Mouse (Mus musculus) inflammation-experienced regulatory T-cells, adult 6 months (primary cell): ENCODE measurements around the gene Gm5640. TPM values are rescaled to one million over a fixed set of nuclear protein-coding genes. Genes with fewer than 3 reads are reported as not detected.
"Not testable (repeated sequence)": the region's sequence is repeated elsewhere in the genome, so short reads cannot be mapped to it uniquely, and the experiment has no call there.

ENCODE experiments used
- ATAC-seq: one replicate; pipeline ENCODE4 v1.8.0; 2017
- polyA plus RNA-seq, 3 experiments: library from polyadenylated mRNA; unstranded; fragments of 100-300 nt; shearing (Covaris generic); gene quantifications; one replicate each; pipeline ENCODE4 v1.2.1; 2017

Gm5640 gene
- polyA plus RNA-seq = not detected

GRCm38 (mm10) chrX:74645466-74646323 lies at the start of gene Gm5640:
Gene Gm5640, minus strand, starts transcription at chrX:74645635.
- not testable (repeated sequence) for ATAC-seq

GRCm38 (mm10) chrX:74646393-74646792 lies 958 bp upstream of the Gm5640 start:
- ATAC-seq = not testable (repeated sequence)

GRCm38 (mm10) chrX:74592379-74592778 lies 53.1 kb downstream of the Gm5640 start, which contains the start of gene Olfr1325:
Gene Olfr1325, plus strand, starts transcription at chrX:74592679.
- ATAC-seq = no peak

Other genes with a start within 250 kb of the Gm5640 start
- gene G6pdx, start 216.4 kb downstream of the Gm5640 start, polyA plus RNA-seq = 10 to 100 TPM; 25.4 to 32.9 (median 31.4) TPM
- not detected for gene Gm6880, start 164.2 kb downstream of the Gm5640 start, polyA plus RNA-seq
- not detected for gene Olfr1326-ps1, start 70.7 kb downstream of the Gm5640 start, polyA plus RNA-seq
- gene Olfr1325, start 53.0 kb downstream of the Gm5640 start, polyA plus RNA-seq = not detected
- gene Gm6890, start 95.3 kb upstream of the Gm5640 start, polyA plus RNA-seq = not detected
- gene Gm5936, start 191.6 kb upstream of the Gm5640 start, polyA plus RNA-seq = not detected